Mouse (Mus musculus) megakaryocyte, embryonic 14.5 days (primary cell): Measurements from ENCODE around the gene Ppp2r5b.

ENCODE experiments used
- FLI1 ChIP-seq: IDR thresholded peaks from 2 replicates; pipeline ENCODE4 v1.6.1; 2012; ENCODE audit warnings: low read length, inconsistent platforms, mixed read lengths
- GATA1 ChIP-seq: IDR thresholded peaks from 3 replicates; pipeline ENCODE4 v1.6.1; 2012; ENCODE audit warnings: mixed read lengths, low read length, inconsistent platforms, borderline replicate concordance

- no peak for TF ChIP-seq GATA1
- TF ChIP-seq FLI1 = no peak
Observed at GRCm38 (mm10) chr19:6231036-6231435, 4.6 kb downstream of the Ppp2r5b start.
